Mouse (Mus musculus): Measurements from ENCODE around the gene Dlg2. TPM values are rescaled to one million over a fixed set of nuclear protein-coding genes. Genes with fewer than 3 reads are reported as not detected.
"Not testable (repeated sequence)": the region's sequence is repeated elsewhere in the genome, so short reads cannot be mapped to it uniquely, and the experiment has no call there.

Dlg2 gene
- polyA plus RNA-seq, 1 experiment: 7.6 TPM

DNA sequence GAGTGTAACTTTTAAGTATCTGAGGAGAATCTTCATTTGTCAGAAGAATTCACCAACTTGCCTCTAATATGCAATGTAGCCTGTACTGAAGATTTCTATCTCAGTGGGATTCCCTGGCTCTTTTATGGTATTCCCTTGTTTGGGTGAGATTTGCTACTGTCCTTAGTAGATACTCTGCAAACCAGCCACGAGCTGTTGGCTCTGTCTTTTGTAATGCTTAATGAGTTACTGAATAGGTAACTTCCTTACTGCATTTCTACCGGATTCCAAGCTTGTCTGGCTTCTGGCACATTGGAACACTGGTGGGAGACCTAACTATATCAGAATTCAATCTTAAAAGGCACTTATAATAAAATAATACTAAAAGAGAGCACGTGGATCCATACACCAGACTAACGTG is 400.3 kb downstream of the Dlg2 start:
- not testable (repeated sequence) for H3K27ac ChIP-seq (replicated peaks; ENCODE audit: low read depth, low read length); H3K4me1 ChIP-seq (ENCODE audit: control insufficient read depth, insufficient read depth, insufficient read length, low read length); H3K4me3 ChIP-seq (ENCODE audit: insufficient read depth, low read depth, low read length)

DNA sequence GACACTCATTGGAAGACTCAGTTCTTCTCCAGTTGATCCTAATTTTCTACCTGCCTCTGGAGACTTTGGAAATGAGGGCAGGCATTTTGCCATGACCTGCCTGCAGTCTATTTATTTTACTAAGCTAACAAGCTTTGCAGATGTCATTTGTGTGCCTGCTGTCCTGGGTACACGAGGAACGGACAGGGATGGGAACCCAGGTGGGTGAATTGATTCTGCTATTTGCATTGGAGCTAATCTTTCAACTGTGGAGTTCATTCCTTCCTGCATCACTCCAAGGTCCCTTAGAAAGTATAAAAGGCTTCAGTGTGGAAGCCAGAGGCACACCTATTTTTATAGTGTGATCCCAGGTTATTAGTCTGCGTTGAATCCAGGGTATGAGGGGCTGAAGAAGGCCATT is 406.3 kb downstream of the Dlg2 start:
- Histone ChIP-seq H3K4me3 (ENCODE audit: insufficient read depth, low read depth, low read length) (no peak overlapping the region), H3K27ac (replicated peaks; ENCODE audit: low read depth, low read length) (no peak overlapping the region), H3K4me1 (ENCODE audit: control insufficient read depth, insufficient read depth, insufficient read length, low read length) (no peaks in the 10 kb centered on the region)

- no peak overlapping the region for H3K27ac ChIP-seq (replicated peaks; ENCODE audit: low read depth, low read length)
- no peak overlapping the region for H3K4me3 ChIP-seq (ENCODE audit: insufficient read depth, low read depth, low read length)
- H3K4me1 ChIP-seq (ENCODE audit: control insufficient read depth, insufficient read depth, insufficient read length, low read length): no peaks in the 10 kb centered on the region
These were observed 410.0 kb downstream of the Dlg2 start for GRCm38 (mm10) chr7:90886396-90887006.

DNA sequence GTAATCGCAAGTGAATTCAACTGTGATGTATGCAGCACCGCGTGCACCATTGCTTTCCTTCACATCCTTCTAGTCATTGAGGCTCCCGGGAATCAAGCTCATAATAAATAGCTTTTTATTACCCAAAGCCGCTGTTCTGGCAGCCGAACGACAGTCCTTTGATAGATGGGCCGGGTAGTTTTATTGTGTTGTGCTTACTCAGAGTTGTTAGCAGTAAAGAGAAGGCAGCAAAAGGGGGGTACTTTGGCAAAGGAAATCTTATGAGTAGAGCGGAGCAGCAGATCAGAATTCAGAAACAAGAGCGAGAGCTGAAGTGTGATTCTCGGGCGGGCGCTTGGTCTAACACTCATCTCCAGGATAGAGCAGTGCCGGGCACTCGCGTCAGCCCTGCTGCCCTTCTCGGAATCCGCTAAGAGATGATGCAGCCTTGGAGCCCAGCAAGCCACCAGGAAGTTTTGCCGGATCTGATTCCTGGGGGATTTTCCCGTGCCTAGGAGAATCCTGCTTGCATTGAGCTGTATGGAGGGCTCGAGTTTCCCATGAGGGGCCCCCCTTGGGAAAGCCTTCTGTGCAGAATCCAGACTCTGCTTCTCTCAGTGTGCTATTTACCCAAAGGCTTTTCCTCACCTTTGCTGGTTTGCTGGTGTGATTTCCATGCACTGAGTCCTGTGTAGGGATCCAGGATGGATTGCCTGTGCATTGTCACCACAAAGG is 410.7 kb downstream of the Dlg2 start:
- H3K4me3 ChIP-seq (ENCODE audit: insufficient read depth, low read depth, low read length): no peak overlapping the region
- no peaks in the 10 kb centered on the region for H3K4me1 ChIP-seq (ENCODE audit: control insufficient read depth, insufficient read depth, insufficient read length, low read length)
- no peak overlapping the region for H3K27ac ChIP-seq (replicated peaks; ENCODE audit: low read depth, low read length)

GRCm38 (mm10) chr7:90927441-90927840 is 451.0 kb downstream of the Dlg2 start:
- Histone ChIP-seq H3K27ac (replicated peaks; ENCODE audit: low read depth, low read length) (no peak overlapping the region), H3K4me1 (ENCODE audit: control insufficient read depth, insufficient read depth, insufficient read length, low read length) (no peaks in the 10 kb centered on the region), H3K4me3 (ENCODE audit: insufficient read depth, low read depth, low read length) (no peak overlapping the region)

DNA sequence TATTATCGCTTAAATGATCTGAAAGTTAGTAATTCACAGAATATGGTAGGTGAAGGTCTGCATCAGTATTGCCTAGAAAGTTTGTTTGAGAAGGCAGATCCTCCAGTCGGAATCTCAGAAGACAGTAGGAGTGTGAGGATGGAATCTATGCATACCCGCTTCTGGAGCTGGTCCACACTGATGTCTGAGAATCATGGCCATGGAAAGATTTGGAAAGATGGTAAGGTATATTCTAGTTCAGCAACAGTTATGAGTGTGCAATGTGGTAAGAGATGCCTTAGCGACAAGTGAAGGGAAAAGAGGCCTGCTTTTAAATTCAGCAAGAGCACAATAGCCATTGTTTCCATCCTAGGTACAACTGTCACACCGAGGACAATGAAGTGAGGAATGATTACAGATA is 464.3 kb downstream of the Dlg2 start:
- Histone ChIP-seq H3K4me1 (ENCODE audit: control insufficient read depth, insufficient read depth, insufficient read length, low read length) (no peaks in the 10 kb centered on the region), H3K4me3 (ENCODE audit: insufficient read depth, low read depth, low read length) (no peak overlapping the region), H3K27ac (replicated peaks; ENCODE audit: low read depth, low read length) (no peak overlapping the region)

- Histone ChIP-seq H3K4me1 (ENCODE audit: control insufficient read depth, insufficient read depth, insufficient read length, low read length) (no peaks in the 10 kb centered on the region), H3K4me3 (ENCODE audit: insufficient read depth, low read depth, low read length) (no peak overlapping the region), H3K27ac (replicated peaks; ENCODE audit: low read depth, low read length) (no peak overlapping the region)
These were observed 470.6 kb downstream of the Dlg2 start for GRCm38 (mm10) chr7:90947073-90947472.

DNA sequence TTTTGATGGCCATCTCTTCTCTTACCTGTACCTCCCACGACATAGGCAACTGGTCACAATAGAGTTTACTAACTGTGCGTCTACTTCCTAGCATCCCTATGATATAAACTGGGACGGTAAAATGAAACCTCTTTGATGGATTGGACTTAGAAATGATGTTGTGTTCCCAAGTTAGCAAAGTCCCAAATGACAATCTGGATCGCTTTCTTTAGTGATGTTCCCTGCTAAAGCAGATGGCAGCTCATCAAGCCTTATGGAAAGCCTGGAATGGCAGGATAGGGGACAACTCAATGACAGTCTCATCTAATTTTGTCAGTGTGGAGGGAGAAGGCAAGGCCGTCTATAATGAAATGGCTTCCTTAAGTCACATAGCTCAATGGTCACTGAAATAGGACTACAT is 472.7 kb downstream of the Dlg2 start:
- Histone ChIP-seq H3K4me3 (ENCODE audit: insufficient read depth, low read depth, low read length) (no peak overlapping the region), H3K27ac (replicated peaks; ENCODE audit: low read depth, low read length) (no peak overlapping the region), H3K4me1 (ENCODE audit: control insufficient read depth, insufficient read depth, insufficient read length, low read length) (no peaks in the 10 kb centered on the region)

GRCm38 (mm10) chr7:90977241-90977640 is 500.8 kb downstream of the Dlg2 start:
- Histone ChIP-seq H3K4me1 (ENCODE audit: control insufficient read depth, insufficient read depth, insufficient read length, low read length) (no peaks in the 10 kb centered on the region), H3K27ac (replicated peaks; ENCODE audit: low read depth, low read length) (no peak overlapping the region), H3K4me3 (ENCODE audit: insufficient read depth, low read depth, low read length) (no peak overlapping the region)

DNA sequence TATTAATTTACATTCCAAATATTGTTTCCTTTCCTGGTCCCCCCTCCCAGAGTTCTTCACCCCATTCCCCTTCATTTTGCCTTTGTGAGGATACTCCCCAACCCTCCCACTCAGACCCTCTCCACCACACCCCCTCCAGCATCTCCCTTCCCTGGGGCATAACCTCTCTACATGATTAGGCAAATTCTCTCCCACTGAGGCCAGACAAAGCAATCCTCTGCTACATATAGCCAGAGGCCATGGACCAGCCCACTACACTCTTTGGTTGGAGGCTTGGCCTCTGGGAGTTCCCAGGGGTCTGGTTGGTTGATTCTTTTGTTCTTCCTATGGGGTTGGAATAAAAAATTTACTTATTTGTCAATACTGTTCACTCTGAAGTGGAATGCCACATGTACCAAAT is 505.6 kb downstream of the Dlg2 start:
- Histone ChIP-seq H3K27ac (replicated peaks; ENCODE audit: low read depth, low read length) (no peak overlapping the region), H3K4me3 (ENCODE audit: insufficient read depth, low read depth, low read length) (no peak overlapping the region), H3K4me1 (ENCODE audit: control insufficient read depth, insufficient read depth, insufficient read length, low read length) (no peaks in the 10 kb centered on the region)

- no peaks in the 10 kb centered on the region for H3K4me1 ChIP-seq (ENCODE audit: control insufficient read depth, insufficient read depth, insufficient read length, low read length)
- no peak overlapping the region for H3K4me3 ChIP-seq (ENCODE audit: insufficient read depth, low read depth, low read length)
- H3K27ac ChIP-seq (replicated peaks; ENCODE audit: low read depth, low read length): no peak overlapping the region
These were observed 534.2 kb downstream of the Dlg2 start for GRCm38 (mm10) chr7:91010655-91011054.

DNA sequence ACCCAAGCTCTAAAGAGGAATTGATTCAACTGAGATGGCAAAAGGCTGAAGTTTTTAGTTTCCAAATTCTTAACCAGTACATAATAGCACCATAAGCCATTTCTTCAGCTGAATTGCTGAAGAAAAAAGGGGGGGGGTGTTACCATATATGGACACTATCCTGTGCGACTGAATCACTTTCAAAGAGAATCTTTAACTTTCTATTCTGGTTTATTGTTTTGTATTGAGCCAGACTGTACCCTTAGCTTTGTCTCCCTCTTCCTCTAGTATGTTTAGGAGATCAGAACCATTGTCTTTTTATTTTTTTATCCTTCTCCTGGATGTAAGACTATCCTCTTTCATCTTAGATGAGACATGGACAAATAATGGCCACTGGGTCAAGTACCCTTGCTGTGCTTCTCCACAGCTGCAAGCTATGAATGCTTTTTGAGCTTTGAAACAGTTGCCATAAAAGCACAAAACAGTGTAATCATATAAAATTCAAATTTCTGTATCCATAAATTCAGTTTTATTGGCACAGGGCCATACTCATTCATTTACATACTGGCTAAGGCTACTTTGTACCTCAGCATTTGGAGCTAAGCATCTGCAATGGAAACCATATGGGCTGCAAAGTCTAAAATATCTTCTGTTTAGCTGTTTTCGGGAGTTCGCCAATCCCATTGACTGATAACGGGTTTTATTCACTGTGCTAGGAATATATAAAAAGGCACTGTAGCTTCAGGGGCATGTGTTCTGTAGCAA is 568.7 kb downstream of the Dlg2 start:
- Histone ChIP-seq H3K4me3 (ENCODE audit: insufficient read depth, low read depth, low read length) (no peak overlapping the region), H3K4me1 (ENCODE audit: control insufficient read depth, insufficient read depth, insufficient read length, low read length) (no peaks in the 10 kb centered on the region), H3K27ac (replicated peaks; ENCODE audit: low read depth, low read length) (no peak overlapping the region)

- Histone ChIP-seq H3K4me1 (ENCODE audit: control insufficient read depth, insufficient read depth, insufficient read length, low read length) (no peaks in the 10 kb centered on the region), H3K4me3 (ENCODE audit: insufficient read depth, low read depth, low read length) (no peak overlapping the region), H3K27ac (replicated peaks; ENCODE audit: low read depth, low read length) (no peak overlapping the region)
These were observed 569.2 kb downstream of the Dlg2 start for GRCm38 (mm10) chr7:91045742-91046098.

DNA sequence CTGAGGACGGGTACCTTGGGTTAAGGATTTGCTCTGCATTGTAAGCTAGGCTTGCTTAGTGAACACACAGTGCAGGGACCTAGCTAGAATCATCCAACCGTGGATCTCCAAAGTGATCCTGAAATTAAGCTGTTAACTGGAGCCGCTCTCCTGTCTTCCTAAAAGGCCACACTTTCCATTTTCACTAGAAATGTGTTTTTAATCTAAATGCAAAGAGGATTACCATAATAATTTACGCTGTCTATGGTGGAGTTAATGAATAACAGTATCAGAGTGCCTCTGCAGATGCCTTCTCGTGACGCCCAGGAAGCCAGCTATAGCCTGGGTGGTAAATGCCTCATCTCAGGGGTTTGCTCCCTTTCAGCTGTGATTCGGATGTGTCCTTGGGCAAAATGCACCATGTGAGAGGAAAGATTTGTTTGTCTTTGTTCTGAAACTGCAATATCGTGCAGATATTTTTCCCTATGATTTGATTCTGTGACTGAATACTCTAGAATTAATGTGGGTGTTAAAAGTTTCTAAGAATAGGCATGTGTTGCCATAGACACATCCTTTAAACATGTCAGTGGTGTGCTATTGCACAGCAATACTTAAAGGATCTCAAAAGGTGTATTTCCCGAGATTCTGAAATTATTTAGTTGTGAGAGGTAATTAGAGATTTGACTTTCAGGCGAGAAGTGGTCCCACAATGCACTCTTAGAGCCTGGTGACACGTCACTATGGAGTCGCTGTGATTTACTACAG is 587.0 kb downstream of the Dlg2 start:
- no peaks in the 10 kb centered on the region for H3K4me1 ChIP-seq (ENCODE audit: control insufficient read depth, insufficient read depth, insufficient read length, low read length)
- no peak overlapping the region for H3K4me3 ChIP-seq (ENCODE audit: insufficient read depth, low read depth, low read length)
- H3K27ac ChIP-seq (replicated peaks; ENCODE audit: low read depth, low read length): no peak overlapping the region
